Mouse (Mus musculus) adrenal gland, postnatal 36 days (tissue): ENCODE results near the gene Zfyve27. TPM values are rescaled to one million over a fixed set of nuclear protein-coding genes. Genes with fewer than 3 reads are reported as not detected.

Experiments
- DNase-seq, 2 experiments: peaks; one replicate each; pipeline ENCODE4 v3.0.0; 2021; ENCODE audit warnings: mixed read lengths in 1 of 2
- total RNA-seq, 2 experiments: library from RNA; stranded (reverse); gene quantifications; 2 replicates each; pipeline ENCODE4 v1.2.3; 2021

Zfyve27 gene
- total RNA-seq, 2 experiments from 2014 or later, result 49.3 to 50.4 TPM

GRCm38 (mm10) chr19:42177461-42177860, 13.7 kb downstream of the Zfyve27 start:
- no peak for DNase-seq

- no peak for DNase-seq
These were observed 15.6 kb downstream of the Zfyve27 start for GRCm38 (mm10) chr19:42179356-42179755.

GRCm38 (mm10) chr19:42182673-42183072, 18.9 kb downstream of the Zfyve27 start:
- DNase-seq, result no peak

GRCm38 (mm10) chr19:42189735-42190134, 26.0 kb downstream of the Zfyve27 start:
- no peak for DNase-seq

GRCm38 (mm10) chr19:42190494-42190893, 26.7 kb downstream of the Zfyve27 start:
- peak; percentile 70 to 79 for DNase-seq

GRCm38 (mm10) chr19:42193311-42193710, 29.6 kb downstream of the Zfyve27 start:
- DNase-seq, result no peak

- DNase-seq, result no peak
These were observed 32.6 kb downstream of the Zfyve27 start for GRCm38 (mm10) chr19:42196378-42196777.

GRCm38 (mm10) chr19:42197066-42197465, 33.3 kb downstream of the Zfyve27 start:
- no peak for DNase-seq

- peak; percentile 37 to 46 for DNase-seq
These were observed 34.3 kb downstream of the Zfyve27 start for GRCm38 (mm10) chr19:42198026-42198425.

- DNase-seq, result no peak
These were observed 38.1 kb downstream of the Zfyve27 start, which contains the start of gene Sfrp5 for GRCm38 (mm10) chr19:42201696-42202381. Sfrp5 (minus strand) TSS chr19:42202252.

GRCm38 (mm10) chr19:42202467-42202866, 38.7 kb downstream of the Zfyve27 start:
- no peak for DNase-seq

- DNase-seq, result no peak
These were observed 40.6 kb downstream of the Zfyve27 start for GRCm38 (mm10) chr19:42204306-42204705.

GRCm38 (mm10) chr19:42205201-42205600, 41.5 kb downstream of the Zfyve27 start:
- no peak for DNase-seq

- no peak for DNase-seq
These were observed 45.7 kb downstream of the Zfyve27 start for GRCm38 (mm10) chr19:42209485-42209884.

GRCm38 (mm10) chr19:42209976-42210375, 46.2 kb downstream of the Zfyve27 start:
- no peak for DNase-seq

- no peak for DNase-seq
These were observed 48.2 kb downstream of the Zfyve27 start for GRCm38 (mm10) chr19:42211936-42212335.

GRCm38 (mm10) chr19:42214601-42215000, 50.9 kb downstream of the Zfyve27 start:
- DNase-seq, result no peak

- no peak for DNase-seq
These were observed 53.1 kb downstream of the Zfyve27 start for GRCm38 (mm10) chr19:42216699-42217373.

- DNase-seq, result peak; percentile 62 to 67
These were observed 53.6 kb downstream of the Zfyve27 start for GRCm38 (mm10) chr19:42217374-42217763.

- no peak for DNase-seq
These were observed 62.7 kb downstream of the Zfyve27 start for GRCm38 (mm10) chr19:42226451-42226850.

- DNase-seq, result no peak
These were observed 65.9 kb downstream of the Zfyve27 start for GRCm38 (mm10) chr19:42229499-42230287.

GRCm38 (mm10) chr19:42230288-42230568, 66.5 kb downstream of the Zfyve27 start:
- DNase-seq, result no peak

GRCm38 (mm10) chr19:42230986-42231385, 67.2 kb downstream of the Zfyve27 start:
- no peak for DNase-seq
